Mouse (Mus musculus) intestine, postnatal 0 days (tissue): ENCODE measurements at regions not wholly inside any gene's neighbourhood (a gene's known extent, or its start where the extent isn't known, plus 50 kb on each side); places are given as distances from the start of the nearest gene placed in this dataset.

Experiments
- ATAC-seq: fragments of 200-750 bp; cut with Nextera tagmentation; 2 replicates; pipeline ENCODE4 v1.8.0; 2017; ENCODE audit warnings: mild to moderate bottlenecking, moderate TSS enrichment, moderate library complexity
- H3K27ac ChIP-seq: fragments of 300-500 bp; sonication (generic); 2 replicates; pipeline ENCODE4 v1.5.1; 2014; ENCODE audit warnings: mild to moderate bottlenecking, low read depth, low read length, moderate library complexity
- H3K27me3 ChIP-seq: fragments of 300-500 bp; sonication (generic); replicated peaks from 2 replicates; pipeline ENCODE4 v1.6.1; 2014; ENCODE audit warnings: low read length, mixed read lengths; ENCODE audit not compliant: control insufficient read depth, insufficient read depth
- H3K36me3 ChIP-seq: fragments of 300-500 bp; sonication (generic); 2 replicates; pipeline ENCODE4 v1.6.1; 2014; ENCODE audit warnings: mild to moderate bottlenecking, moderate library complexity; ENCODE audit not compliant: control insufficient read depth, insufficient read depth
- H3K4me1 ChIP-seq: fragments of 300-500 bp; sonication (generic); replicated peaks from 2 replicates; pipeline ENCODE4 v1.6.1; 2014; ENCODE audit warnings: antibody characterized with exemption, low read length, mixed read lengths; ENCODE audit not compliant: control insufficient read depth, insufficient read depth
- H3K4me2 ChIP-seq: fragments of 300-500 bp; sonication (generic); replicated peaks from 2 replicates; pipeline ENCODE4 v1.6.1; 2014; ENCODE audit warnings: low read depth, mild to moderate bottlenecking, moderate library complexity
- H3K4me3 ChIP-seq: fragments of 300-500 bp; sonication (generic); 2 replicates; pipeline ENCODE4 v1.5.1; 2014; ENCODE audit warnings: low read depth, low read length
- H3K9ac ChIP-seq: fragments of 300-500 bp; sonication (generic); 2 replicates; pipeline ENCODE4 v1.6.1; 2014; ENCODE audit warnings: mild to moderate bottlenecking, low read depth, low read length
- H3K9me3 ChIP-seq: fragments of 300-500 bp; sonication (generic); 2 replicates; pipeline ENCODE4 v1.6.1; 2016; ENCODE audit warnings: mixed run types; ENCODE audit not compliant: control insufficient read depth
- CTCF ChIP-seq: sonication (generic); IDR thresholded peaks from 2 replicates; pipeline ENCODE4 v1.5.1; 2016; ENCODE audit warnings: low read depth, mild to moderate bottlenecking, control low read depth, antibody characterized with exemption, moderate library complexity
- WGBS: fragments of 180-500 bp; shearing (Covaris S2); extraction: QIAGEN DNeasy Blood & Tissue Kit; methylation state at CpG from one replicate; pipeline ENCODE4 v1.1.7; 2014; 5-methylcytosine and 5-hydroxymethylcytosine counted together

- H3K4me3 ChIP-seq: no peak overlapping the region
- no peak for ATAC-seq
- H3K4me1 ChIP-seq: no peaks in the 10 kb centered on the region
Measured at GRCm38 (mm10) chr4:105352342-105352741, 195.2 kb downstream of the Plpp3 start.

GRCm38 (mm10) chr4:105352953-105353352 is 195.8 kb downstream of the Plpp3 start:
- Histone ChIP-seq H3K4me2 (no peak overlapping the region), H3K4me3 (no peak overlapping the region), H3K36me3 (no peaks in the 10 kb centered on the region), H3K4me1 (no peaks in the 10 kb centered on the region), H3K9me3 (no peaks in the 10 kb centered on the region), H3K27me3 (no peaks in the 10 kb centered on the region), H3K27ac (no peak overlapping the region), H3K9ac (no peak overlapping the region)
- 91% methylated on average over 3 of the region's 3 CpGs for WGBS
- TF ChIP-seq CTCF: no peak
- ATAC-seq: no peak

More at GRCm38 (mm10) chr4:105352342-105352741, 195.2 kb downstream of the Plpp3 start:
- Histone ChIP-seq H3K4me2 (no peak overlapping the region), H3K9ac (no peak overlapping the region), H3K36me3 (no peaks in the 10 kb centered on the region), H3K27me3 (no peaks in the 10 kb centered on the region), H3K27ac (no peak overlapping the region), H3K9me3 (no peaks in the 10 kb centered on the region)
- WGBS: 74% methylated on average over 7 of the region's 7 CpGs
- peak; percentile 51 for TF ChIP-seq CTCF

GRCm38 (mm10) chr4:105354097-105354496 is 196.9 kb downstream of the Plpp3 start:
- TF ChIP-seq CTCF: no peak
- no peaks in the 10 kb centered on the region for H3K4me1 ChIP-seq
- no peak overlapping the region for H3K4me2 ChIP-seq
- WGBS: 77% methylated on average over 8 of the region's 8 CpGs
- H3K36me3 ChIP-seq: no peaks in the 10 kb centered on the region
- no peaks in the 10 kb centered on the region for H3K9me3 ChIP-seq
- no peak for ATAC-seq
- no peak overlapping the region for H3K9ac ChIP-seq
- H3K27ac ChIP-seq: no peak overlapping the region
- no peak overlapping the region for H3K4me3 ChIP-seq
- H3K27me3 ChIP-seq: no peaks in the 10 kb centered on the region

GRCm38 (mm10) chr4:105356616-105357015 is 199.5 kb downstream of the Plpp3 start:
- Histone ChIP-seq H3K27ac (no peak overlapping the region), H3K27me3 (no peaks in the 10 kb centered on the region), H3K4me3 (no peak overlapping the region), H3K36me3 (no peaks in the 10 kb centered on the region), H3K9ac (no peak overlapping the region), H3K4me2 (no peak overlapping the region), H3K4me1 (no peaks in the 10 kb centered on the region), H3K9me3 (no peaks in the 10 kb centered on the region)
- TF ChIP-seq CTCF: no peak
- no peak for ATAC-seq
- WGBS: 83% methylated on average over 3 of the region's 3 CpGs

GRCm38 (mm10) chr4:105358725-105359124 is 201.6 kb downstream of the Plpp3 start:
- Histone ChIP-seq H3K27ac (no peak overlapping the region), H3K27me3 (no peaks in the 10 kb centered on the region), H3K9me3 (no peaks in the 10 kb centered on the region), H3K36me3 (no peaks in the 10 kb centered on the region), H3K4me3 (no peak overlapping the region), H3K9ac (no peak overlapping the region), H3K4me2 (no peak overlapping the region), H3K4me1 (no peaks in the 10 kb centered on the region)
- no peak for TF ChIP-seq CTCF
- no peak for ATAC-seq
- 33% methylated on average over 2 of the region's 2 CpGs for WGBS

- no peak for TF ChIP-seq CTCF
- H3K27me3 ChIP-seq: no peaks in the 10 kb centered on the region
- peak; percentile 82 for ATAC-seq
- 49% methylated on average over 6 of the region's 6 CpGs for WGBS
- no peak overlapping the region for H3K4me2 ChIP-seq
- H3K27ac ChIP-seq: no peak overlapping the region
- H3K4me1 ChIP-seq: peaks cover 5% of the 10 kb centered on the region; the same call in 1 of the 2 replicates
- no peak overlapping the region for H3K9ac ChIP-seq
- H3K36me3 ChIP-seq: no peaks in the 10 kb centered on the region
- no peaks in the 10 kb centered on the region for H3K9me3 ChIP-seq
- no peak overlapping the region for H3K4me3 ChIP-seq
Measured at GRCm38 (mm10) chr4:105364496-105364895, 207.3 kb downstream of the Plpp3 start.

- Histone ChIP-seq H3K36me3 (no peaks in the 10 kb centered on the region), H3K9me3 (no peaks in the 10 kb centered on the region), H3K9ac (no peak overlapping the region), H3K4me3 (no peak overlapping the region), H3K4me1 (peaks cover 5% of the 10 kb centered on the region; the same call in 1 of the 2 replicates), H3K27ac (no peak overlapping the region), H3K27me3 (no peaks in the 10 kb centered on the region), H3K4me2 (no peak overlapping the region)
- 57% methylated on average over 5 of the region's 5 CpGs for WGBS
- ATAC-seq: peak; percentile 63
- no peak for TF ChIP-seq CTCF
Measured at GRCm38 (mm10) chr4:105365076-105365475, 207.9 kb downstream of the Plpp3 start.
